Mouse (Mus musculus): ENCODE results near the gene Cngb1. TPM values are rescaled to one million over a fixed set of nuclear protein-coding genes. Genes with fewer than 3 reads are reported as not detected.

The Cngb1 gene
- polyA plus RNA-seq, 1 experiment from 2014 or later: 0.12 TPM

GRCm38 (mm10) chr8:95281493-95281892 is 24.9 kb downstream of the Cngb1 start:
- no peak overlapping the region for H3K4me3 ChIP-seq (replicated peaks)
- no peak overlapping the region for H3K9ac ChIP-seq
- H3K27ac ChIP-seq (replicated peaks): no peak overlapping the region
- no peaks in the 10 kb centered on the region for H3K36me3 ChIP-seq (replicated peaks)
- no peak for ATAC-seq (ENCODE audit: insufficient read depth)
- no peaks in the 10 kb centered on the region for H3K27me3 ChIP-seq
- no peak overlapping the region for H3K4me2 ChIP-seq
- 61% methylated on average over 5 of the region's 5 CpGs for WGBS (ENCODE audit: insufficient replicate concordance)
- H3K4me1 ChIP-seq (replicated peaks): no peaks in the 10 kb centered on the region
- no peaks in the 10 kb centered on the region for H3K9me3 ChIP-seq (replicated peaks)

- H3K36me3 ChIP-seq (replicated peaks): no peaks in the 10 kb centered on the region
- H3K27me3 ChIP-seq: no peaks in the 10 kb centered on the region
- H3K4me3 ChIP-seq (replicated peaks): no peak overlapping the region
- no peaks in the 10 kb centered on the region for H3K4me1 ChIP-seq (replicated peaks)
- no peak overlapping the region for H3K4me2 ChIP-seq
- no peak for ATAC-seq (ENCODE audit: insufficient read depth)
- H3K9ac ChIP-seq: no peak overlapping the region
- H3K27ac ChIP-seq (replicated peaks): no peak overlapping the region
- H3K9me3 ChIP-seq (replicated peaks): no peaks in the 10 kb centered on the region
- WGBS (ENCODE audit: insufficient replicate concordance): 33% methylated on average over 2 of the region's 2 CpGs
These were observed 33.5 kb downstream of the Cngb1 start for GRCm38 (mm10) chr8:95272871-95273270.

- no peak for ATAC-seq (ENCODE audit: insufficient read depth)
- Histone ChIP-seq H3K4me3 (replicated peaks) (no peak overlapping the region), H3K9ac (no peak overlapping the region), H3K4me1 (replicated peaks) (no peaks in the 10 kb centered on the region), H3K9me3 (replicated peaks) (no peaks in the 10 kb centered on the region), H3K27ac (replicated peaks) (no peak overlapping the region), H3K27me3 (no peaks in the 10 kb centered on the region), H3K36me3 (replicated peaks) (no peaks in the 10 kb centered on the region), H3K4me2 (no peak overlapping the region)
- WGBS (ENCODE audit: insufficient replicate concordance): 21% methylated on average over 4 of the region's 4 CpGs
These were observed 34.5 kb downstream of the Cngb1 start for GRCm38 (mm10) chr8:95271841-95272240.

- no peak overlapping the region for H3K27ac ChIP-seq (replicated peaks)
- WGBS (ENCODE audit: insufficient replicate concordance): 66% methylated on average over 12 of the region's 12 CpGs
- no peaks in the 10 kb centered on the region for H3K36me3 ChIP-seq (replicated peaks)
- H3K9ac ChIP-seq: no peak overlapping the region
- no peaks in the 10 kb centered on the region for H3K4me1 ChIP-seq (replicated peaks)
- no peak overlapping the region for H3K4me2 ChIP-seq
- no peak for ATAC-seq (ENCODE audit: insufficient read depth)
- no peaks in the 10 kb centered on the region for H3K9me3 ChIP-seq (replicated peaks)
- no peaks in the 10 kb centered on the region for H3K27me3 ChIP-seq
- H3K4me3 ChIP-seq (replicated peaks): no peak overlapping the region
These were observed 35.9 kb downstream of the Cngb1 start for GRCm38 (mm10) chr8:95270501-95270900.

GRCm38 (mm10) chr8:95262181-95262580 is 44.2 kb downstream of the Cngb1 start:
- ATAC-seq (ENCODE audit: insufficient read depth): no peak

GRCm38 (mm10) chr8:95255611-95256010 is 50.8 kb downstream of the Cngb1 start:
- Histone ChIP-seq H3K9me3 (replicated peaks) (no peaks in the 10 kb centered on the region), H3K9ac (no peak overlapping the region), H3K27ac (replicated peaks) (no peak overlapping the region), H3K27me3 (no peaks in the 10 kb centered on the region), H3K4me2 (no peak overlapping the region), H3K4me3 (replicated peaks) (no peak overlapping the region), H3K4me1 (replicated peaks) (peaks cover 4% of the 10 kb centered on the region; the same call in 1 of the 2 replicates), H3K36me3 (replicated peaks) (no peaks in the 10 kb centered on the region)
- ATAC-seq (ENCODE audit: insufficient read depth): no peak
- 78% methylated on average over 10 of the region's 10 CpGs for WGBS (ENCODE audit: insufficient replicate concordance)

More at GRCm38 (mm10) chr8:95262181-95262580, 44.2 kb downstream of the Cngb1 start:
- no peaks in the 10 kb centered on the region for H3K9me3 ChIP-seq (replicated peaks)
- WGBS (ENCODE audit: insufficient replicate concordance): 51% methylated on average over 2 of the region's 2 CpGs
- no peak overlapping the region for H3K27ac ChIP-seq (replicated peaks)
- H3K4me3 ChIP-seq (replicated peaks): no peak overlapping the region
- no peak overlapping the region for H3K9ac ChIP-seq
- H3K27me3 ChIP-seq: no peaks in the 10 kb centered on the region
- H3K4me2 ChIP-seq: no peak overlapping the region
- no peaks in the 10 kb centered on the region for H3K36me3 ChIP-seq (replicated peaks)
- H3K4me1 ChIP-seq (replicated peaks): no peaks in the 10 kb centered on the region

- Histone ChIP-seq H3K4me3 (replicated peaks) (peak overlapping the region; percentile 12; the same call in 1 of the 2 replicates), H3K9me3 (replicated peaks) (no peaks in the 10 kb centered on the region), H3K36me3 (replicated peaks) (no peaks in the 10 kb centered on the region), H3K27ac (replicated peaks) (no peak overlapping the region), H3K9ac (no peak overlapping the region), H3K27me3 (no peaks in the 10 kb centered on the region), H3K4me1 (replicated peaks) (peaks cover 4% of the 10 kb centered on the region; the same call in 1 of the 2 replicates), H3K4me2 (peak overlapping the region; percentile 54)
- peak; percentile 79 for ATAC-seq (ENCODE audit: insufficient read depth)
- WGBS (ENCODE audit: insufficient replicate concordance): 18% methylated on average over 16 of the region's 16 CpGs
These were observed 51.6 kb downstream of the Cngb1 start for GRCm38 (mm10) chr8:95254564-95255434.

- H3K27me3 ChIP-seq: no peaks in the 10 kb centered on the region
- H3K36me3 ChIP-seq (replicated peaks): no peaks in the 10 kb centered on the region
- ATAC-seq (ENCODE audit: insufficient read depth): no peak
- H3K4me1 ChIP-seq (replicated peaks): peaks cover 4% of the 10 kb centered on the region; the same call in 1 of the 2 replicates
- no peak overlapping the region for H3K27ac ChIP-seq (replicated peaks)
- H3K9ac ChIP-seq: no peak overlapping the region
- WGBS (ENCODE audit: insufficient replicate concordance): 52% methylated on average over 9 of the region's 9 CpGs
- no peaks in the 10 kb centered on the region for H3K9me3 ChIP-seq (replicated peaks)
- no peak overlapping the region for H3K4me3 ChIP-seq (replicated peaks)
- H3K4me2 ChIP-seq: no peak overlapping the region
These were observed 54.3 kb downstream of the Cngb1 start for GRCm38 (mm10) chr8:95252056-95252455.

GRCm38 (mm10) chr8:95249847-95250246 is 56.5 kb downstream of the Cngb1 start:
- no peak overlapping the region for H3K27ac ChIP-seq (replicated peaks)
- H3K4me2 ChIP-seq: no peak overlapping the region
- no peak overlapping the region for H3K4me3 ChIP-seq (replicated peaks)
- H3K4me1 ChIP-seq (replicated peaks): peaks cover 5% of the 10 kb centered on the region; the same call in 1 of the 2 replicates
- H3K9me3 ChIP-seq (replicated peaks): no peaks in the 10 kb centered on the region
- H3K36me3 ChIP-seq (replicated peaks): no peaks in the 10 kb centered on the region
- H3K27me3 ChIP-seq: no peaks in the 10 kb centered on the region
- no peak overlapping the region for H3K9ac ChIP-seq
- ATAC-seq (ENCODE audit: insufficient read depth): no peak
- WGBS (ENCODE audit: insufficient replicate concordance): 36% methylated on average over 4 of the region's 4 CpGs

- Histone ChIP-seq H3K27ac (replicated peaks) (no peak overlapping the region), H3K27me3 (no peaks in the 10 kb centered on the region), H3K4me1 (replicated peaks) (0 out of 2 replicates have a peak, but pooled peaks cover 10% of the 10 kb centered on the region), H3K9ac (no peak overlapping the region), H3K36me3 (replicated peaks) (no peaks in the 10 kb centered on the region), H3K4me3 (replicated peaks) (no peak overlapping the region), H3K4me2 (no peak overlapping the region), H3K9me3 (replicated peaks) (no peaks in the 10 kb centered on the region)
- WGBS (ENCODE audit: insufficient replicate concordance): 55% methylated on average over 5 of the region's 5 CpGs
- no peak for ATAC-seq (ENCODE audit: insufficient read depth)
These were observed 59.1 kb downstream of the Cngb1 start for GRCm38 (mm10) chr8:95247277-95247676.

- Histone ChIP-seq H3K9me3 (replicated peaks) (no peaks in the 10 kb centered on the region), H3K9ac (no peak overlapping the region), H3K27me3 (no peaks in the 10 kb centered on the region), H3K36me3 (replicated peaks) (no peaks in the 10 kb centered on the region), H3K4me1 (replicated peaks) (0 out of 2 replicates have a peak, but pooled peaks cover 13% of the 10 kb centered on the region), H3K4me2 (no peak overlapping the region), H3K27ac (replicated peaks) (no peak overlapping the region), H3K4me3 (replicated peaks) (no peak overlapping the region)
- WGBS (ENCODE audit: insufficient replicate concordance): 68% methylated on average over 5 of the region's 5 CpGs
- no peak for ATAC-seq (ENCODE audit: insufficient read depth)
These were observed 61.2 kb downstream of the Cngb1 start for GRCm38 (mm10) chr8:95245180-95245579.
